Mouse (Mus musculus): ENCODE measurements at regions not wholly inside any gene's neighbourhood (a gene's known extent, or its start where the extent isn't known, plus 50 kb on each side); places are given as distances from the start of the nearest gene placed in this dataset.

- no peak for DNase-seq (ENCODE audit: low read depth, low spot score)
Observed at GRCm38 (mm10) chr11:114611690-114612089, 56.6 kb upstream of the Rpl38 start.

GRCm38 (mm10) chr11:114608009-114608408 lies 60.3 kb upstream of the Rpl38 start:
- DNase-seq (ENCODE audit: low read depth, low spot score), result no peak

GRCm38 (mm10) chr11:114603108-114603507 lies 65.2 kb upstream of the Rpl38 start:
- DNase-seq (ENCODE audit: low read depth, low spot score), result no peak

GRCm38 (mm10) chr11:114597225-114597624 lies 71.1 kb upstream of the Rpl38 start:
- DNase-seq (ENCODE audit: low read depth, low spot score), result no peak

GRCm38 (mm10) chr11:114592961-114593360 lies 75.4 kb upstream of the Rpl38 start:
- DNase-seq (ENCODE audit: low read depth, low spot score), result no peak

GRCm38 (mm10) chr11:114588554-114588953 lies 79.8 kb upstream of the Rpl38 start:
- DNase-seq (ENCODE audit: low read depth, low spot score), result no peak

- DNase-seq (ENCODE audit: low read depth, low spot score), result no peak
Observed at GRCm38 (mm10) chr11:114587986-114588385, 80.3 kb upstream of the Rpl38 start.

GRCm38 (mm10) chr11:114586400-114586799 lies 81.9 kb upstream of the Rpl38 start:
- no peak for DNase-seq (ENCODE audit: low read depth, low spot score)

- no peak for DNase-seq (ENCODE audit: low read depth, low spot score)
Observed at GRCm38 (mm10) chr11:114584804-114585203, 83.5 kb upstream of the Rpl38 start.

GRCm38 (mm10) chr11:114584146-114584545 lies 84.2 kb upstream of the Rpl38 start:
- no peak for DNase-seq (ENCODE audit: low read depth, low spot score)

GRCm38 (mm10) chr11:114579986-114580385 lies 88.3 kb upstream of the Rpl38 start:
- DNase-seq (ENCODE audit: low read depth, low spot score), result no peak

GRCm38 (mm10) chr11:114578551-114578950 lies 89.8 kb upstream of the Rpl38 start:
- no peak for DNase-seq (ENCODE audit: low read depth, low spot score)

- DNase-seq (ENCODE audit: low read depth, low spot score), result no peak
Observed at GRCm38 (mm10) chr11:114576803-114577202, 91.5 kb upstream of the Rpl38 start.

GRCm38 (mm10) chr11:114571144-114571869 lies 97.0 kb upstream of the Rpl38 start:
- no peak for DNase-seq (ENCODE audit: low read depth, low spot score)

GRCm38 (mm10) chr11:114570076-114570475 lies 98.2 kb upstream of the Rpl38 start:
- no peak for DNase-seq (ENCODE audit: low read depth, low spot score)

GRCm38 (mm10) chr11:114567814-114568800 lies 100.2 kb upstream of the Rpl38 start:
- DNase-seq (ENCODE audit: low read depth, low spot score), result peak; percentile 37

- DNase-seq (ENCODE audit: low read depth, low spot score), result no peak
Observed at GRCm38 (mm10) chr11:114567045-114567780, 101.1 kb upstream of the Rpl38 start.

GRCm38 (mm10) chr11:114564949-114565348 lies 103.4 kb upstream of the Rpl38 start:
- no peak for DNase-seq (ENCODE audit: low read depth, low spot score)

- DNase-seq (ENCODE audit: low read depth, low spot score), result no peak
Observed at GRCm38 (mm10) chr11:114563172-114563571, 105.2 kb upstream of the Rpl38 start.

GRCm38 (mm10) chr11:114554576-114554975 lies 113.7 kb upstream of the Rpl38 start:
- DNase-seq (ENCODE audit: low read depth, low spot score), result no peak

- no peak for DNase-seq (ENCODE audit: low read depth, low spot score)
Observed at GRCm38 (mm10) chr11:114553992-114554391, 114.3 kb upstream of the Rpl38 start.

GRCm38 (mm10) chr11:114552176-114552575 lies 116.1 kb upstream of the Rpl38 start:
- no peak for DNase-seq (ENCODE audit: low read depth, low spot score)

Measured in embryo, embryonic 11.5 days (tissue).